Mouse (Mus musculus) liver, embryonic 14.5 days (tissue): ENCODE data around the gene Prrt3. TPM values are rescaled to one million over a fixed set of nuclear protein-coding genes. Genes with fewer than 3 reads are reported as not detected.

ENCODE experiments used
- ATAC-seq: fragments of 200-750 bp; cut with Nextera tagmentation; 2 replicates; pipeline ENCODE4 v1.8.0; 2017; ENCODE audit warnings: moderate number of reproducible peaks, mild to moderate bottlenecking, moderate library complexity; ENCODE audit not compliant: insufficient read depth
- DNase-seq, 3 experiments: peaks; one replicate each; pipeline ENCODE4 v3.0.0-alpha.2; 2012 to 2013; ENCODE audit warnings: low read depth in 3 of 3, low spot score in 3 of 3
- H3K27ac ChIP-seq: fragments of 300-500 bp; sonication (generic); 2 replicates; pipeline ENCODE4 v1.5.1; 2014; ENCODE audit warnings: moderate library complexity, mild to moderate bottlenecking, control low read depth, inconsistent platforms
- H3K27me3 ChIP-seq: fragments of 300-500 bp; sonication (generic); 2 replicates; pipeline ENCODE4 v1.6.1; 2014; ENCODE audit warnings: mild to moderate bottlenecking, low read length, moderate library complexity; ENCODE audit not compliant: control insufficient read depth, insufficient read depth
- H3K36me3 ChIP-seq: fragments of 300-500 bp; sonication (generic); replicated peaks from 2 replicates; pipeline ENCODE4 v1.6.1; 2014; ENCODE audit warnings: low read depth; ENCODE audit not compliant: control insufficient read depth, insufficient read depth
- H3K4me1 ChIP-seq, 2 experiments: fragments of 200-500 bp in 1 of 2; fragments of 300-500 bp in 1 of 2; sonication (generic) in 1 of 2; replicated peaks; 2 replicates each; pipeline ENCODE4 v1.6.1; 2012 to 2014; ENCODE audit warnings: antibody characterized with exemption in 1 of 2, inconsistent platforms in 1 of 2, low read length in 1 of 2; ENCODE audit not compliant: control insufficient read depth in 2 of 2, insufficient read depth in 2 of 2
- H3K4me2 ChIP-seq: fragments of 300-500 bp; sonication (generic); 2 replicates; pipeline ENCODE4 v1.6.1; 2014; ENCODE audit warnings: low read depth, mild to moderate bottlenecking, control low read depth, moderate library complexity
- H3K4me3 ChIP-seq, 2 experiments: fragments of 200-500 bp in 1 of 2; fragments of 300-500 bp in 1 of 2; sonication (generic) in 1 of 2; 2 replicates each; pipeline ENCODE4 v1.5.1; 2012 to 2014; ENCODE audit warnings: low read depth in 2 of 2, low read length in 2 of 2, mild to moderate bottlenecking in 2 of 2, control low read depth in 1 of 2, inconsistent platforms in 1 of 2, moderate library complexity in 1 of 2; ENCODE audit not compliant: insufficient read depth in 1 of 2
- H3K9ac ChIP-seq: fragments of 300-500 bp; sonication (generic); replicated peaks from 2 replicates; pipeline ENCODE4 v1.6.1; 2014; ENCODE audit warnings: mild to moderate bottlenecking, control low read depth, moderate library complexity
- H3K9me3 ChIP-seq: fragments of 300-500 bp; sonication (generic); 2 replicates; pipeline ENCODE4 v1.6.1; 2016; ENCODE audit warnings: low read length, mixed read lengths; ENCODE audit not compliant: control insufficient read depth
- CTCF ChIP-seq: IDR thresholded peaks from 2 replicates; pipeline ENCODE4 v1.5.1; 2016; ENCODE audit warnings: antibody characterized with exemption, low read depth, control low read depth
- EP300 ChIP-seq: IDR thresholded peaks from 2 replicates; pipeline ENCODE4 v1.6.1; 2016; ENCODE audit warnings: antibody characterized with exemption, low read depth
- WGBS: fragments of 180-500 bp; shearing (Covaris S2); extraction: QIAGEN DNeasy Blood & Tissue Kit; methylation state at CpG from one replicate; pipeline ENCODE4 v1.1.7; 2014; ENCODE audit not compliant: insufficient replicate concordance; 5-methylcytosine and 5-hydroxymethylcytosine counted together
- polyA plus RNA-seq, 2 experiments: library from polyadenylated mRNA; depleted of rRNA in 1 of 2; stranded (reverse) in 1 of 2; unstranded in 1 of 2; fragments of >200 nt; fragmentation: Nextera tagmentation in 1 of 2; extraction: Ambion mirVana in 1 of 2; gene quantifications; 2 replicates each; pipeline versions ENCODE4 v1.2.1 to v1.2.3; 2012 to 2014

Prrt3 gene
- polyA plus RNA-seq, 2 experiments: not detected

GRCm38 (mm10) chr6:113530932-113531839, 29.5 kb upstream of the Prrt3 start, which contains the start of the genes Emc3 and Fancd2:
Gene Emc3 (minus strand): TSS chr6:113531652.
Gene Fancd2 (plus strand): TSS chr6:113531682.
- TF ChIP-seq CTCF (peak; percentile 27; the same call in 1 of the 2 replicates), EP300 (no peak)
- DNase-seq (peak; percentile 76 to 77 (median 76)), ATAC-seq (peak; percentile 88)
- H3K4me2 ChIP-seq: peak within 1 kb of the TSS; percentile 81
- peak within 1 kb of the TSS; percentile 83 for H3K9ac ChIP-seq
- H3K9me3 ChIP-seq: no peaks in the 10 kb centered on the region
- under 1% methylated on average over 47 of the region's 47 CpGs for WGBS
- H3K4me3 ChIP-seq: peak within 1 kb of the TSS; percentile 88 to 99
- H3K27ac ChIP-seq: peak within 1 kb of the TSS; percentile 60
- peaks cover 6% of the 10 kb centered on the region in 2 experiments for H3K4me1 ChIP-seq
- no peaks in the 10 kb centered on the region; the same call in 1 of the 2 replicates for H3K36me3 ChIP-seq
- no peaks in the 10 kb centered on the region for H3K27me3 ChIP-seq

- no peaks in the 10 kb centered on the region for H3K27me3 ChIP-seq
- no peak overlapping the region for H3K9ac ChIP-seq
- peaks cover 29% of the 10 kb centered on the region for H3K36me3 ChIP-seq
- no peak for DNase-seq
- 75% methylated on average over 8 of the region's 8 CpGs for WGBS
- H3K4me1 ChIP-seq: no peaks in the 10 kb centered on the region
- no peak overlapping the region for H3K4me3 ChIP-seq
- TF ChIP-seq CTCF (no peak), EP300 (no peak)
- H3K4me2 ChIP-seq: no peak overlapping the region
- H3K9me3 ChIP-seq: no peaks in the 10 kb centered on the region
- H3K27ac ChIP-seq: no peak overlapping the region
- ATAC-seq: no peak
These were observed 21.7 kb upstream of the Prrt3 start for GRCm38 (mm10) chr6:113523420-113523819.

- Histone ChIP-seq H3K4me3 (no peak overlapping the region), H3K36me3 (peaks cover 37% of the 10 kb centered on the region), H3K27ac (no peak overlapping the region), H3K4me2 (no peak overlapping the region), H3K9me3 (no peaks in the 10 kb centered on the region), H3K4me1 (no peaks in the 10 kb centered on the region), H3K27me3 (no peaks in the 10 kb centered on the region), H3K9ac (no peak overlapping the region)
- TF ChIP-seq CTCF: no peak
- no peak for TF ChIP-seq EP300
- DNase-seq (no peak), ATAC-seq (no peak)
- WGBS: 66% methylated on average over 1 of the region's 1 CpGs
These were observed 20.6 kb upstream of the Prrt3 start for GRCm38 (mm10) chr6:113522310-113522709.

GRCm38 (mm10) chr6:113517434-113518080, 15.8 kb upstream of the Prrt3 start:
- Histone ChIP-seq H3K4me1 (no peaks in the 10 kb centered on the region), H3K27ac (no peak overlapping the region), H3K36me3 (peaks cover 61% of the 10 kb centered on the region), H3K9ac (no peak overlapping the region), H3K27me3 (no peaks in the 10 kb centered on the region), H3K4me3 (no peak overlapping the region), H3K4me2 (no peak overlapping the region), H3K9me3 (no peaks in the 10 kb centered on the region)
- WGBS: 38% methylated on average over 8 of the region's 8 CpGs
- TF ChIP-seq EP300 (no peak), CTCF (no peak)
- no peak for ATAC-seq
- DNase-seq: no peak

GRCm38 (mm10) chr6:113514600-113514999, 12.9 kb upstream of the Prrt3 start:
- ATAC-seq: no peak
- H3K36me3 ChIP-seq: peaks cover 45% of the 10 kb centered on the region

More at GRCm38 (mm10) chr6:113514600-113514999, 12.9 kb upstream of the Prrt3 start:
- no peak overlapping the region for H3K27ac ChIP-seq
- no peak overlapping the region for H3K4me2 ChIP-seq
- H3K9ac ChIP-seq: no peak overlapping the region
- no peaks in the 10 kb centered on the region for H3K27me3 ChIP-seq
- TF ChIP-seq EP300 (no peak), CTCF (no peak)
- 54% methylated on average over 3 of the region's 3 CpGs for WGBS
- no peaks in the 10 kb centered on the region for H3K9me3 ChIP-seq
- no peak for DNase-seq
- no peak overlapping the region for H3K4me3 ChIP-seq
- no peaks in the 10 kb centered on the region for H3K4me1 ChIP-seq
